Mouse (Mus musculus) frontal cortex, adult (tissue): Measurements from ENCODE around the gene Ccdc162.

Experiments used
- ATAC-seq: cut with Nextera tagmentation; 2 replicates; pipeline ENCODE4 v1.9.2; 2017; ENCODE audit warnings: mild to moderate bottlenecking, moderate library complexity, mixed read lengths; ENCODE audit not compliant: low TSS enrichment

Ccdc162 gene

GRCm38 (mm10) chr10:41488877-41489276 is 227.6 kb downstream of the Ccdc162 start:
- ATAC-seq = no peak
